Mouse (Mus musculus) MEL (cell line): ENCODE data around the gene U90926.

ENCODE experiments used
- CTCF ChIP-seq, 3 experiments: IDR thresholded peaks in 2 of 3; conservative IDR thresholded peaks in 1 of 3; 2 replicates each; pipeline ENCODE4 v1.5.1; 2011 to 2012; ENCODE audit warnings: low read length in 3 of 3, low read depth in 2 of 3, mild to moderate bottlenecking in 2 of 3, improper control_type of control experiment in 1 of 3, inconsistent platforms in 1 of 3, mixed read lengths in 1 of 3, moderate library complexity in 1 of 3; ENCODE audit not compliant: control insufficient read depth in 1 of 3, insufficient read depth in 1 of 3, poor library complexity in 1 of 3, severe bottlenecking in 1 of 3
- TCF12 ChIP-seq: IDR thresholded peaks from 2 replicates; pipeline ENCODE4 v1.6.1; 2014; ENCODE audit warnings: low read depth, mild to moderate bottlenecking, inconsistent platforms, low read length, improper control_type of control experiment, moderate library complexity
- ZC3H11A ChIP-seq: IDR thresholded peaks from 2 replicates; pipeline ENCODE4 v1.6.1; 2012; ENCODE audit warnings: low read depth, mild to moderate bottlenecking, inconsistent platforms, low read length, improper control_type of control experiment

DNA sequence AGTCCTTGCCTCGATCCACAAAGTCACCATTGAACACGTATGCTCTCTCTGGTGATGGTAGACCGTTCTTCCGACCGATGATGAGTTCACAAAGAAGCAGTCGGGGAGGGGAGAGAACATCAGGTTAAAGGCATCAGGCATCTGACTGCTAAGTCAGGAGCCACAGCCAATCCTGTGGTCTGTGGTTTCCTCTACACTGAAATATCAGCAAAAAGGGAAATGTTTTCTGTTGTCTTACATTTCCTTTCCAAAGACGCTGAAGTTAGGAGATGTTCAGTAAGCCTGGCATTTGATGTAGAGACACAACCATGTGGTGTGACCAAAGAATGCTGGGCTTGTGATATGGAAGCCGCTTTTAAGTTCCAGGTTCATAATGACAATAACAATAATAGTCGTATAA, 30.3 kb upstream of the U90926 start:
- TF ChIP-seq ZC3H11A (no peak), TCF12 (peak; percentile 72), CTCF (IDR thresholded peaks at IDR 0.05 in 2 of 3, conservative IDR thresholded peaks at IDR 0.05 in 1 of 3; ENCODE audit: control insufficient read depth in 1 of 3, insufficient read depth in 1 of 3, low read depth in 2 of 3, low read length in 3 of 3, poor library complexity in 1 of 3, severe bottlenecking in 1 of 3) (no peak)
